Mouse (Mus musculus): Measurements from ENCODE around the gene Sf3a3. TPM values are rescaled to one million over a fixed set of nuclear protein-coding genes. Genes with fewer than 3 reads are reported as not detected.

Gene Sf3a3
- polyA plus RNA-seq, 1 experiment: 41.6 TPM

DNA sequence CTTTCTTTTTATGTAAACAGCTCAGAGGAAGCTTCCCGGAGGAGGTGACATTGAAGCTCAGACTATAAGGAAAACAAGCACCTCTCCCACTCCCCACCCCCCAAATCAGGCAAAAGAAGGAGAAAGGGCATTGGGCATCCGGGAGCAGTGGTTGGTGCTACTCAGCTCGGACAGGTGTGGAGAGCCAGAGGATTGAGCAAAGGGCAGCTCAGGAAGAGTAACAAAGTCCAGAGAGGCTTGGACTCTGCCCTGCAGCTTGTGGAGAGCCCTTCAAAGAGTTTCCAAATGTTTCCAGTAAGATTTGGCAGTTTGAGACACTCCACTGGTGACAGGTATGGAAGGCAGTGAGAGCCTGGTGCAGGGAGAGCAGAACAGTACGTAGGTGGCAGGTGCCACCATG is 33.3 kb downstream of the Sf3a3 start:
- H3K36me3 ChIP-seq (ENCODE audit: control insufficient read depth, insufficient read depth): peaks cover 31% of the 10 kb centered on the region
- H3K27me3 ChIP-seq (ENCODE audit: control insufficient read depth, insufficient read depth, insufficient read length): no peaks in the 10 kb centered on the region
- H3K4me3 ChIP-seq: no peak overlapping the region
- peaks cover 12% of the 10 kb centered on the region for H3K79me2 ChIP-seq (ENCODE audit: control insufficient read depth, insufficient read depth)
- H3ac ChIP-seq (ENCODE audit: control insufficient read depth, insufficient read length): no peak overlapping the region
- TF ChIP-seq MAX (IDR thresholded peaks at IDR 0.05; ENCODE audit: low read depth): no peak
- no peak overlapping the region for H3K4me2 ChIP-seq (ENCODE audit: low read depth)

GRCm38 (mm10) chr4:124751300-124752250 is 37.0 kb downstream of the Sf3a3 start:
- Histone ChIP-seq H3K79me2 (ENCODE audit: control insufficient read depth, insufficient read depth) (peaks cover 36% of the 10 kb centered on the region), H3K4me3 (peak overlapping the region; percentile 56), H3K27me3 (ENCODE audit: control insufficient read depth, insufficient read depth, insufficient read length) (no peaks in the 10 kb centered on the region), H3K4me2 (ENCODE audit: low read depth) (peak overlapping the region; percentile 97), H3K36me3 (ENCODE audit: control insufficient read depth, insufficient read depth) (peaks cover 21% of the 10 kb centered on the region), H3ac (ENCODE audit: control insufficient read depth, insufficient read length) (peak overlapping the region; percentile 7)
- TF ChIP-seq POLR2AphosphoS2 (IDR thresholded peaks at IDR 0.05; ENCODE audit: insufficient read length, low read depth) (peak; percentile 86), POLR2A (IDR thresholded peaks at IDR 0.05; ENCODE audit: insufficient read length, low read depth) (peak; percentile 55), CEBPB (IDR thresholded peaks at IDR 0.05; ENCODE audit: insufficient read depth, poor library complexity, severe bottlenecking) (no peak), MYOG (IDR thresholded peaks at IDR 0.05; ENCODE audit: control insufficient read depth in 1 of 3, insufficient read depth in 1 of 3, insufficient read length in 2 of 3, low read depth in 2 of 3) (no peak), SRF (IDR thresholded peaks at IDR 0.05; ENCODE audit: control insufficient read depth, insufficient read length, low read depth) (no peak), E2F4 (IDR thresholded peaks at IDR 0.05; ENCODE audit: insufficient read depth) (peak; percentile 59), USF1 (IDR thresholded peaks at IDR 0.05; ENCODE audit: low read depth) (no peak)

GRCm38 (mm10) chr4:124752281-124753199 is 38.0 kb downstream of the Sf3a3 start:
- H3K4me2 ChIP-seq (ENCODE audit: low read depth): peak overlapping the region; percentile 85
- H3ac ChIP-seq (ENCODE audit: control insufficient read depth, insufficient read length): peak overlapping the region; percentile 7
- H3K4me3 ChIP-seq: peak overlapping the region; percentile 56
- TF ChIP-seq POLR2AphosphoS2 (IDR thresholded peaks at IDR 0.05; ENCODE audit: insufficient read length, low read depth) (no peak), TCF12 (IDR thresholded peaks at IDR 0.05; ENCODE audit: insufficient read depth, poor library complexity, severe bottlenecking) (peak; percentile 45), MYOD1 (IDR thresholded peaks at IDR 0.05; ENCODE audit: control insufficient read depth in 1 of 3, insufficient read length in 2 of 3, low read depth in 2 of 3) (peak; percentile 54 to 88 (median 84)), MYOG (IDR thresholded peaks at IDR 0.05; ENCODE audit: control insufficient read depth in 1 of 3, insufficient read depth in 1 of 3, insufficient read length in 2 of 3, low read depth in 2 of 3) (peak; percentile 22 to 97 (median 86)), TCF3 (IDR thresholded peaks at IDR 0.05; ENCODE audit: insufficient read length, low read depth) (no peak), CEBPB (IDR thresholded peaks at IDR 0.05; ENCODE audit: insufficient read depth, poor library complexity, severe bottlenecking) (no peak), REST (IDR thresholded peaks at IDR 0.05; ENCODE audit: insufficient read depth, insufficient read length) (no peak)
- peaks cover 16% of the 10 kb centered on the region for H3K36me3 ChIP-seq (ENCODE audit: control insufficient read depth, insufficient read depth)
- H3K27me3 ChIP-seq (ENCODE audit: control insufficient read depth, insufficient read depth, insufficient read length): no peaks in the 10 kb centered on the region
- H3K79me2 ChIP-seq (ENCODE audit: control insufficient read depth, insufficient read depth): peaks cover 44% of the 10 kb centered on the region

GRCm38 (mm10) chr4:124755526-124755925 is 41.0 kb downstream of the Sf3a3 start:
- H3K4me3 ChIP-seq: no peak overlapping the region
- no peaks in the 10 kb centered on the region for H3K27me3 ChIP-seq (ENCODE audit: control insufficient read depth, insufficient read depth, insufficient read length)
- peaks cover 61% of the 10 kb centered on the region for H3K79me2 ChIP-seq (ENCODE audit: control insufficient read depth, insufficient read depth)
- H3K36me3 ChIP-seq (ENCODE audit: control insufficient read depth, insufficient read depth): peaks cover 4% of the 10 kb centered on the region
- H3ac ChIP-seq (ENCODE audit: control insufficient read depth, insufficient read length): no peak overlapping the region
- peak overlapping the region; percentile 18 for H3K4me2 ChIP-seq (ENCODE audit: low read depth)
- TF ChIP-seq REST (IDR thresholded peaks at IDR 0.05; ENCODE audit: insufficient read depth, insufficient read length): no peak
- no peak for TF ChIP-seq CEBPB (IDR thresholded peaks at IDR 0.05; ENCODE audit: insufficient read depth, poor library complexity, severe bottlenecking)
- no peak for TF ChIP-seq POLR2AphosphoS2 (IDR thresholded peaks at IDR 0.05; ENCODE audit: insufficient read length, low read depth)
- no peak for TF ChIP-seq MAX (IDR thresholded peaks at IDR 0.05; ENCODE audit: low read depth)
- TF ChIP-seq POLR2A (IDR thresholded peaks at IDR 0.05; ENCODE audit: insufficient read length, low read depth): no peak

DNA sequence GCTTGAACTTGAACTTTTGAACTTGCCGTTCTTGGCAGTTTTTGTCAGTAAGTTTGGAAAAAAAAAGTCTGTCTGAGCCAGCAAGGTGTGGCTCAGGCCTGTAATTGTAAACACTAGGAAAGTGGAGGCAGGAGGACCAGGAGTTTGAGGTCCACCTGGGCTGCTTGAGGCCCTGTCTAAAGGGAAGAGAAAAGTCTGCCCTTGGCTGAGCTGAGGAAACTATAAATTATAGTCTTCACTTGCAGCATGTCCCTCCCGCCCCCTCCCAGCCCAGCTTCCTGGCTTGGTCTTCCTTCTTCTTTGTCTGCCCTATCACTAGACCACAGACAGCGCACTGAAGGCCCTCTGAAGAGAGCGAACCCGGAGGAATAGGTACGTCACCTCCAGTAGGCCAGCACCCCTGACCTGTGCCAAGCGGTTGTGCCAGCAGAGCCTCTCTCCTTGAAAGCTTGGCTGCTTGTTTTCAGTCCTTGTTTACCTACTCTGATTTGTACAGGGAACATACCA is 44.8 kb downstream of the Sf3a3 start:
- Histone ChIP-seq H3K36me3 (ENCODE audit: control insufficient read depth, insufficient read depth) (peaks cover 4% of the 10 kb centered on the region), H3K4me2 (ENCODE audit: low read depth) (no peak overlapping the region), H3ac (ENCODE audit: control insufficient read depth, insufficient read length) (no peak overlapping the region), H3K4me3 (no peak overlapping the region), H3K79me2 (ENCODE audit: control insufficient read depth, insufficient read depth) (peaks cover 61% of the 10 kb centered on the region), H3K27me3 (ENCODE audit: control insufficient read depth, insufficient read depth, insufficient read length) (no peaks in the 10 kb centered on the region)
- TF ChIP-seq USF1 (IDR thresholded peaks at IDR 0.05; ENCODE audit: low read depth): no peak
- no peak for TF ChIP-seq CEBPB (IDR thresholded peaks at IDR 0.05; ENCODE audit: insufficient read depth, poor library complexity, severe bottlenecking)
